Mouse (Mus musculus) midbrain, postnatal 0 days (tissue): ENCODE measurements around the gene Pou1f1. TPM values are rescaled to one million over a fixed set of nuclear protein-coding genes. Genes with fewer than 3 reads are reported as not detected.

Experiments
- ATAC-seq: fragments of 200-750 bp; cut with Nextera tagmentation; 2 replicates; pipeline ENCODE4 v1.8.0; 2017; ENCODE audit warnings: moderate number of reproducible peaks, mild to moderate bottlenecking, moderate TSS enrichment, moderate library complexity; ENCODE audit not compliant: low FRiP score
- DNase-seq: peaks from one replicate; pipeline ENCODE4 v3.0.0-alpha.2; 2015; ENCODE audit warnings: low spot score
- H3K27ac ChIP-seq: fragments of 300-500 bp; sonication (generic); 2 replicates; pipeline ENCODE4 v1.5.1; 2014; ENCODE audit warnings: low read depth, mild to moderate bottlenecking, low read length, mixed read lengths
- H3K27me3 ChIP-seq: fragments of 300-500 bp; sonication (generic); 2 replicates; pipeline ENCODE4 v1.6.1; 2014; ENCODE audit warnings: low read length, control low read depth, mixed read lengths; ENCODE audit not compliant: insufficient read depth
- H3K36me3 ChIP-seq: fragments of 300-500 bp; sonication (generic); 2 replicates; pipeline ENCODE4 v1.6.1; 2014; ENCODE audit warnings: low read length, control low read depth, mixed read lengths; ENCODE audit not compliant: insufficient read depth
- H3K4me1 ChIP-seq: fragments of 300-500 bp; sonication (generic); 2 replicates; pipeline ENCODE4 v1.6.1; 2014; ENCODE audit warnings: mild to moderate bottlenecking, control low read depth, antibody characterized with exemption, low read length, mixed read lengths; ENCODE audit not compliant: insufficient read depth
- H3K4me2 ChIP-seq: fragments of 300-500 bp; sonication (generic); 2 replicates; pipeline ENCODE4 v1.6.1; 2014; ENCODE audit warnings: low read depth, mild to moderate bottlenecking, low read length, mixed read lengths; ENCODE audit not compliant: poor library complexity, severe bottlenecking
- H3K4me3 ChIP-seq: fragments of 300-500 bp; sonication (generic); 2 replicates; pipeline ENCODE4 v1.5.1; 2014; ENCODE audit warnings: low read depth, mild to moderate bottlenecking, low read length, moderate library complexity
- H3K9ac ChIP-seq: fragments of 300-500 bp; sonication (generic); replicated peaks from 2 replicates; pipeline ENCODE4 v1.6.1; 2014; ENCODE audit warnings: mild to moderate bottlenecking, low read length, moderate library complexity, mixed read lengths; ENCODE audit not compliant: poor library complexity, severe bottlenecking
- H3K9me3 ChIP-seq: fragments of 300-500 bp; sonication (generic); 2 replicates; pipeline ENCODE4 v1.6.1; 2016; ENCODE audit warnings: low read length, control low read depth
- CTCF ChIP-seq: IDR thresholded peaks from 2 replicates; pipeline ENCODE4 v1.5.1; 2016; ENCODE audit warnings: antibody characterized with exemption, mild to moderate bottlenecking
- WGBS: fragments of 180-500 bp; shearing (Covaris S2); extraction: QIAGEN DNeasy Blood & Tissue Kit; methylation state at CpG from one replicate; pipeline ENCODE4 v1.1.7; 2014; 5-methylcytosine and 5-hydroxymethylcytosine counted together
- polyA plus RNA-seq: library from polyadenylated mRNA; unstranded; fragments of >200 nt; fragmentation: Nextera tagmentation; extraction: Ambion mirVana; gene quantifications from 2 replicates; pipeline ENCODE4 v1.2.1, GENCODE M21; 2015
- total RNA-seq: library from RNA; depleted of rRNA; stranded (reverse); fragments of >200 nt; gene quantifications from 2 replicates; pipeline ENCODE4 v1.2.3, GENCODE M21; 2014; rRNA removed

Gene Pou1f1
- not detected in 2 replicates for total RNA-seq
- polyA plus RNA-seq: not detected in 2 replicates

DNA sequence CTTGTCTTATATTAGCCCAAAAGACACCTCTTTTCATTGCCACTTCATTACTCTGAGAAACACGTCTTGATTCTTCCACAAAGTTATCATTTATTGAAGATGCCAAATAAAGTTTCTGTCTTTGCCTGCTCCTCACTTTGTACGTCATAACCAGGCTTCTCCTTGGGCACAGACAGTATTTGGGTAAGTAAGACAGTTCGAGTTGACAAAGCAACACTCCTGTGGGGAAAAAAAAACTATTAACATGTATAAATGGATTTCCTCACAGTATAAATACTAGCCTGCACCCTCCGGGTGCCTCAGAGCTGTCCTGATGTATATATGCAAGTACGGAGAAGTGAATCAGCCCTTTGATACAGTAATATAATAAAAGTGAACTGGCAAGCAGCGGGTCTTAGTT lies at the start of gene Pou1f1:
Gene Pou1f1 (plus strand): TSS at position 301 of the 400 bp plus-strand sequence.
- Histone ChIP-seq H3K27me3 (no peaks in the 10 kb centered on the region), H3K9me3 (no peaks in the 10 kb centered on the region), H3K9ac (no peak within 1 kb of the TSS), H3K4me1 (no peaks in the 10 kb centered on the region), H3K4me3 (no peak within 1 kb of the TSS), H3K4me2 (no peak within 1 kb of the TSS), H3K27ac (no peak within 1 kb of the TSS), H3K36me3 (no peaks in the 10 kb centered on the region)
- WGBS: 84% methylated on average over 6 of the region's 6 CpGs
- DNase-seq (no peak), ATAC-seq (no peak)
- TF ChIP-seq CTCF: no peak

- H3K9ac ChIP-seq: no peak overlapping the region
- no peaks in the 10 kb centered on the region for H3K9me3 ChIP-seq
- H3K27me3 ChIP-seq: no peaks in the 10 kb centered on the region
- DNase-seq (no peak), ATAC-seq (no peak)
- H3K27ac ChIP-seq: no peak overlapping the region
- no peak overlapping the region for H3K4me2 ChIP-seq
- WGBS: 83% methylated on average over 4 of the region's 4 CpGs
- TF ChIP-seq CTCF: no peak
- H3K36me3 ChIP-seq: no peaks in the 10 kb centered on the region
- H3K4me1 ChIP-seq: no peaks in the 10 kb centered on the region
- H3K4me3 ChIP-seq: no peak overlapping the region
Measured at GRCm38 (mm10) chr16:65470650-65471049, 49.7 kb upstream of the Pou1f1 start.

DNA sequence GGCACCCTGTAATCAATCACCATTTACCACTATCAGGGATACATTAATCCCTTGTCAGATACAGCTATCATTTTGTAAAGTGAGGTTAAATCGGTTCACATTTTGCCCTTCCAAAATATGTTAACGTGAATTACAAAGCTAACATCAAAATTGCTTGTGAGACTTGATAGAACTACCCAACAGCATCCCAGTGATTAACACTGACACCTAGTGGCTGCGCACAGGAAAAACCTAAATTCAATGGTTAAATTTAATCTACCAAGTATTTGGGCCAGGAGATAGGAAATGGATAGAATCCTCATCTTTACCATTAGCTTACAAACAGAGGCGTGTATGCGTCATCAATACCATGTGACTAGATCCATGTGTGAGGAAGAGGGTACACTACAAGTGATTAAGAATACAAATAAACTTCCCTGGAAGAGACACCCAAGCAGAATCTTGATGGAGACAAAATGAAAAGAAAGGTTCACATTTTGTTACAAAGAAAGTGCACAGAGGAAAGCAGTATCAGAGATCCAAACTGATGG lies 47.8 kb upstream of the Pou1f1 start:
- Histone ChIP-seq H3K4me3 (no peak overlapping the region), H3K4me2 (no peak overlapping the region), H3K36me3 (no peaks in the 10 kb centered on the region), H3K27me3 (no peaks in the 10 kb centered on the region), H3K9me3 (no peaks in the 10 kb centered on the region), H3K4me1 (no peaks in the 10 kb centered on the region), H3K27ac (no peak overlapping the region), H3K9ac (no peak overlapping the region)
- WGBS: 18% methylated on average over 5 of the region's 5 CpGs
- 0 out of 2 replicates have a peak, but pooled peaks have one; percentile 27 for ATAC-seq
- TF ChIP-seq CTCF: peak; percentile 92
- DNase-seq: peak; percentile 70

DNA sequence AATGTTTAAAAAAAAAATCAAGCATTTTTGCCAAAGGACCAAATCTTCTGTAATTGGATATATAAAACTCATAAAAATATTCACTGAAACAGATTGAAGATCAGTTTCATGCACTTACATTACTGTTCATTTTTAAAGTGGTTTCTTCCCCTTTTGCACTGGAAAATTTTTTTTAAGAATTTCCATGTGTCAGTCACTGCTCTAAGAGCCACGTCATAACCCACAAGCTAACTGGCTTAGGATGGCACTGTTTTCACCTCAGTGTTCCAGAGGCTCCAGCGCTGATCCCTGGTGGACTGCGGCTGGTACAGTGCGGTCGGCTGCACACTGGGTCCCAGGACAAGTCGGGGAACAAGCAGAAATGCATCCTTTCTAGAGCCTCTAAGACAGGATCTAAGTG lies 34.6 kb upstream of the Pou1f1 start:
- DNase-seq: no peak
- Histone ChIP-seq H3K4me1 (no peaks in the 10 kb centered on the region), H3K4me3 (no peak overlapping the region), H3K27me3 (no peaks in the 10 kb centered on the region), H3K36me3 (no peaks in the 10 kb centered on the region), H3K27ac (no peak overlapping the region), H3K9me3 (no peaks in the 10 kb centered on the region), H3K4me2 (no peak overlapping the region), H3K9ac (no peak overlapping the region)
- no peak for TF ChIP-seq CTCF
- ATAC-seq: no peak
- 88% methylated on average over 6 of the region's 6 CpGs for WGBS

- H3K4me3 ChIP-seq: no peak overlapping the region
- no peak overlapping the region for H3K4me2 ChIP-seq
- H3K27me3 ChIP-seq: no peaks in the 10 kb centered on the region
- H3K9me3 ChIP-seq: no peaks in the 10 kb centered on the region
- no peaks in the 10 kb centered on the region for H3K36me3 ChIP-seq
- TF ChIP-seq CTCF: no peak
- no peak overlapping the region for H3K27ac ChIP-seq
- DNase-seq (no peak), ATAC-seq (no peak)
- H3K4me1 ChIP-seq: no peaks in the 10 kb centered on the region
- no peak overlapping the region for H3K9ac ChIP-seq
- 79% methylated on average over 5 of the region's 5 CpGs for WGBS
Measured at GRCm38 (mm10) chr16:65496030-65496429, 24.3 kb upstream of the Pou1f1 start.

- ATAC-seq: no peak
Measured at GRCm38 (mm10) chr16:65497049-65497448, 23.3 kb upstream of the Pou1f1 start.

More at GRCm38 (mm10) chr16:65497049-65497448, 23.3 kb upstream of the Pou1f1 start:
- Histone ChIP-seq H3K4me1 (no peaks in the 10 kb centered on the region), H3K4me2 (no peak overlapping the region), H3K27ac (no peak overlapping the region), H3K4me3 (no peak overlapping the region), H3K36me3 (no peaks in the 10 kb centered on the region), H3K27me3 (no peaks in the 10 kb centered on the region), H3K9me3 (no peaks in the 10 kb centered on the region), H3K9ac (no peak overlapping the region)
- WGBS: 41% methylated on average over 2 of the region's 2 CpGs
- TF ChIP-seq CTCF: peak; percentile 91
- peak; percentile 83 for DNase-seq
